Mouse (Mus musculus) intestine, embryonic 14.5 days (tissue): ENCODE results near the gene Pex16. TPM values are rescaled to one million over a fixed set of nuclear protein-coding genes. Genes with fewer than 3 reads are reported as not detected.

Source experiments
- ATAC-seq: fragments of 200-750 bp; cut with Nextera tagmentation; replicated peaks from 2 replicates; pipeline ENCODE4 v1.8.0; 2017; ENCODE audit warnings: low read depth, moderate number of reproducible peaks, moderate TSS enrichment, moderate library complexity; ENCODE audit not compliant: low FRiP score, low TSS enrichment
- DNase-seq: peaks from one replicate; pipeline ENCODE4 v3.0.0-alpha.2; 2018; ENCODE audit warnings: low spot score
- H3K27ac ChIP-seq: fragments of 300-500 bp; sonication (generic); 2 replicates; pipeline ENCODE4 v1.5.1; 2014; ENCODE audit warnings: low read depth, mild to moderate bottlenecking, control low read depth
- H3K27me3 ChIP-seq: fragments of 300-500 bp; sonication (generic); replicated peaks from 2 replicates; pipeline ENCODE4 v1.6.1; 2014; ENCODE audit warnings: low read length, control low read depth; ENCODE audit not compliant: control insufficient read depth, insufficient read depth
- H3K36me3 ChIP-seq: fragments of 300-500 bp; sonication (generic); 2 replicates; pipeline ENCODE4 v1.6.1; 2014; ENCODE audit warnings: low read length, control low read depth; ENCODE audit not compliant: control insufficient read depth, insufficient read depth
- H3K4me1 ChIP-seq: fragments of 300-500 bp; sonication (generic); replicated peaks from 2 replicates; pipeline ENCODE4 v1.6.1; 2014; ENCODE audit warnings: low read length, control low read depth, mixed read lengths; ENCODE audit not compliant: control insufficient read depth, insufficient read depth
- H3K4me2 ChIP-seq: fragments of 300-500 bp; sonication (generic); 2 replicates; pipeline ENCODE4 v1.6.1; 2014; ENCODE audit warnings: low read length
- H3K4me3 ChIP-seq: fragments of 300-500 bp; sonication (generic); 2 replicates; pipeline ENCODE4 v1.5.1; 2014; ENCODE audit warnings: low read depth, low read length, control low read depth, mixed read lengths
- H3K9ac ChIP-seq: fragments of 300-500 bp; sonication (generic); 2 replicates; pipeline ENCODE4 v1.6.1; 2014; ENCODE audit warnings: mild to moderate bottlenecking, low read length
- H3K9me3 ChIP-seq: fragments of 300-500 bp; sonication (generic); 2 replicates; pipeline ENCODE4 v1.6.1; 2016; ENCODE audit warnings: low read length, control low read depth; ENCODE audit not compliant: control insufficient read depth
- WGBS: fragments of 180-500 bp; shearing (Covaris S2); extraction: QIAGEN DNeasy Blood & Tissue Kit; methylation state at CpG from one replicate; pipeline ENCODE4 v1.1.7; 2014; 5-methylcytosine and 5-hydroxymethylcytosine counted together
- polyA plus RNA-seq: library from polyadenylated mRNA; unstranded; fragments of >200 nt; fragmentation: Nextera tagmentation; extraction: Ambion mirVana; gene quantifications from 2 replicates; pipeline ENCODE4 v1.2.1, GENCODE M21; 2014

Gene Pex16
- polyA plus RNA-seq, 1 experiment from 2014 or later, result 27.9 TPM

DNA sequence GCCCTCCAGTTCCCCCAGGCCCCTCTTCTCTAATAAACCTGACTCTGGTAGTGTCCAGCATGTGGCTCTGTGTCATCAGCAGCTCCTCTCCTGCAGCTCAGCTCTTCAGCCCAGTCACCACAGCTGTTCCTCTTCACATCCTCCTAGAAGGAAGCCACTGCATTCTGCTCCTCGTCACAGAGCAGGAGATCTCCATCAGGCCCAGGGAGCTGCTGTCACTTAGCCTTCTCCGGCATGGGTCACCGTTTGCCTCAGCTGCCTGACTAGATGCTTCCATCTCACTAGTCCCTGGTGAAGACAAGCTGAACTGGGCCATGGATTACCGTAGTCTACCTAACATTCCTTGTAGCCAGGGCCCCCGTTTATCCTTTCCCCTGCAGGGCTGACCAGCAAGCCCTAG, 6.7 kb downstream of the Pex16 start:
- Histone ChIP-seq H3K27me3 (no peaks in the 10 kb centered on the region), H3K9ac (no peak overlapping the region), H3K4me3 (no peak overlapping the region), H3K4me2 (no peak overlapping the region), H3K27ac (0 out of 2 replicates have a peak overlapping the region, but pooled peaks have one; percentile 11), H3K4me1 (peaks cover 3% of the 10 kb centered on the region), H3K9me3 (no peaks in the 10 kb centered on the region), H3K36me3 (peaks cover 80% of the 10 kb centered on the region)
- ATAC-seq (no peak), DNase-seq (no peak)
- 75% methylated on average over 5 of the region's 5 CpGs for WGBS

DNA sequence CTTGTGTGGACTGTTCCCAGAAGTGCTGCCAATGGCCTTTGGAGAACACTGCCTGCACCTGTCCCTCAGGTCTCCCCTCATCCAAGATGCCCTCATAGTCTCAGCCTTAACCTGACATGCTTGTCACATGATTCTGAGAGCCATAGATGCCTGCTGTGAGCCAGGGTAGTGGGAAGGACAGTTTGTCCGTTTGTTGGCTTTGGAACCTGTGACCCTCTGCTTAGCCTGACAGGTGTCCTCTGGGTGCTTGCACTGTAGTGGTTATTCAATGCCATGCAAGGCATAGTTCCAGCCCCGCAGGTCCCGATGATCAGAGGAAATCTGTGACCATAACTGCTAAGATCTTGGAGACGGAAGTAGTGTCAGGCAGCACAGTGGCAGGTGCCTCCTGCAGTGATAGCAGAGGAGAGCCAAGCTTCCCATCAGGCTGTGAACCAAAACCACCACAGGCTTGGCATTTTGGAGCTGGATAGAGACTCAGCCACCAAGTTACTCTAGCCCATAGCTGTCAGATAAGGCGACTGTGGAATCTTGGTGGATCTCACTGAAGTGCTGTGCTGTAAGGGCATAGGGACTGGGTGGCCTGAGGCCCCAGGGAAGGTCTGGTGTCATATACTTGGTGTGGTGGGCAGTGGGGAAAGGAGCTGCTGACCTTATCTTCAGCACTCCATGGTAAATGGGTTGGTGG, 7.6 kb downstream of the Pex16 start, which contains the start of gene 1700029I15Rik:
Gene 1700029I15Rik (plus strand): TSS at position 638 of the 688 bp plus-strand sequence.
- Histone ChIP-seq H3K27me3 (no peaks in the 10 kb centered on the region), H3K4me1 (no peaks in the 10 kb centered on the region), H3K27ac (0 out of 2 replicates have a peak within 1 kb of the TSS, but pooled peaks have one; percentile 11), H3K4me3 (no peak within 1 kb of the TSS), H3K9me3 (no peaks in the 10 kb centered on the region), H3K36me3 (peaks cover 88% of the 10 kb centered on the region), H3K9ac (no peak within 1 kb of the TSS), H3K4me2 (no peak within 1 kb of the TSS)
- no peak for ATAC-seq
- 85% methylated on average over 5 of the region's 5 CpGs for WGBS
- no peak for DNase-seq

DNA sequence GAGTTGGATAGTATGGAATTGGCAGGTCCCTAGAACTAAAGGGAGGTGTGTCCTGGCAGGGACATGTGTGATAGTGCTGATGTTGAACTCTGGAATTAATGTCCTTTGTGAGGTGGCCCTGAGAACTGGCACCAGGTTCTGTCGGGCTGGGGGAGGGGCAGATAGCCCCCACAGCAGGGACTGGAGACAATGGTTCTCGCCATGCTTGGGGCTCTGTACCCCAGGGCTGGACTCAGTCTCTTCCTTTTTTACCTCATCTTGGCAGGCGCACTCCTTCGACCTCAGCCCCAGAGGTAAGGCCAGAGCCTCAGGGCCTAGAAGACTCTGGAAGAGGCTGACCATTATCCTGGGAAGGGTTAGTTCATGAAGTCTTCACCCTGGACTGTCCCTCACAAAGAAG, 8.3 kb downstream of the Pex16 start:
- H3K4me2 ChIP-seq, result no peak overlapping the region

DNA sequence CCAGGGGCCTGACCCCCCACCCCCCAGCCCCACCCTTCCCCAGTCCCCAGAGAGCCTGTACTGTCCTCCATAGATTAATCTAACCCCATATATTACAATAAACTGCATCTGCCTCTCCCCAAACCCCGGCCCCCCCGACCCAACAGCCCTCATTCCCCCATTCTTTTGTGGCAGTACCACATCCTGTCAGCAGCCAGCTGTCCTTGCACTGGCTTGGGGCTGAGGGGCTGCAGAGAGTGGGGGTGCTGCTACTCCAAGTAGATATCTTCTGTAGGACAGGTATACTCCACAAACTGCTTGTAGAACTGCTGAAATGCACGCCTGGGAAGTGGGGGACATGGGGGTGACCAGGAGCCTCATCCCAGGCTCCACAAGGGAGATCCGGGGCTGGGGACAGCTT, 9.6 kb downstream of the Pex16 start:
- DNase-seq, result no peak
- ATAC-seq, result no peak
- Histone ChIP-seq H3K27ac (no peak overlapping the region), H3K9me3 (no peaks in the 10 kb centered on the region), H3K4me1 (peaks cover 7% of the 10 kb centered on the region), H3K4me3 (no peak overlapping the region), H3K27me3 (no peaks in the 10 kb centered on the region), H3K36me3 (peaks cover 78% of the 10 kb centered on the region), H3K9ac (no peak overlapping the region), H3K4me2 (no peak overlapping the region)
- WGBS, result 80% methylated on average over 4 of the region's 4 CpGs

More for the DNA sequence above, 8.3 kb downstream of the Pex16 start:
- H3K9me3 ChIP-seq, result no peaks in the 10 kb centered on the region
- no peaks in the 10 kb centered on the region; the same call in 1 of the 2 replicates for H3K4me1 ChIP-seq
- ATAC-seq (no peak), DNase-seq (no peak)
- no peak overlapping the region for H3K9ac ChIP-seq
- H3K36me3 ChIP-seq, result peaks cover 92% of the 10 kb centered on the region
- 84% methylated on average over 4 of the region's 4 CpGs for WGBS
- H3K27me3 ChIP-seq, result no peaks in the 10 kb centered on the region
- no peak overlapping the region for H3K27ac ChIP-seq
- no peak overlapping the region for H3K4me3 ChIP-seq

DNA sequence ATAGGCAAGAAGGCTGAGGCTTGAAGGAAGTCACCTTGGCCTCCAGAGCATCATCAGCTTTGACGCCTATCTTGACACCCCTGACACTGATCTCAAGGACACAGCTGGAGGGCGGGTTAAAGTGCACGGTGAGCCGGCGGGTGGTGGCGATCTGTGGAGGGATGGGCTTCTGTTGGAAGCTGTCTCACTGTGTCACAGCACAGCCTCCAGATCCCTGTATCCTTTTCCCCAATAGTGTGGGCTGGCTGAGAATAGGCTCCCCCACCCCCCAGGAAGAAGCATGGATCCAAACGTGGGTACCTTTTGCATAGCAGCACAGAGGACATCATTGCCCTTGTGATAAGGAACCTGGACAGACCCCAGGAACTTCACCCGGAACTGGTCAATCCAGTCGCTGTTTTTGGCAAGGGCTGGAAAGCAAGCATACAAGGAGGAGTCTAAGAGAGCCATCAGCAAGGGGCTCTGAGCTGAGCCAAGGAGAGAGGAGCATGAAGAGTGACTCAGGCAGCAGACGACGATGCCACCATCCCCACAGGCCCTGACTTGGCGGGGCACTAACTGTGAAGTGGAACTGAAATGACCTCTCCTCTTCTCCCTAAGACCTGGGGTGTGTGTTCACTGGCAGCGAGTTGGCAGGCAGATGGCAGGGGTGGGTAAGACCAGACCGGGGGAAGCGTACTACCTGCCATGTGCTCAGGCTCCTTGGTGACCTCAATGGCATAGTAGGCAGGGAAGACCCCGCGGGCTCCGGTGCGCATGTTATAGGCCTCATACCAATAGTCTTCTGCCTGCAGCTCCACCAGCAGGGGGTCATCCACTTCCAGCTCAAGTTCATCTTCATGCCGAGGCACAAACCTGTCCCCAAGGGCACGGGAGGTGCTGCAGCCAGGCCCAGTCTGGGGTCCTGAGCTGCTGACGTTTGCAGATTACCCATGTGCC, 10.9 kb downstream of the Pex16 start:
- Histone ChIP-seq H3K4me3 (no peak overlapping the region), H3K27me3 (no peaks in the 10 kb centered on the region), H3K9me3 (no peaks in the 10 kb centered on the region), H3K27ac (no peak overlapping the region), H3K4me1 (peaks cover 13% of the 10 kb centered on the region), H3K9ac (no peak overlapping the region), H3K4me2 (no peak overlapping the region), H3K36me3 (peaks cover 66% of the 10 kb centered on the region)
- DNase-seq (no peak), ATAC-seq (no peak)
- WGBS, result 87% methylated on average over 22 of the region's 22 CpGs

DNA sequence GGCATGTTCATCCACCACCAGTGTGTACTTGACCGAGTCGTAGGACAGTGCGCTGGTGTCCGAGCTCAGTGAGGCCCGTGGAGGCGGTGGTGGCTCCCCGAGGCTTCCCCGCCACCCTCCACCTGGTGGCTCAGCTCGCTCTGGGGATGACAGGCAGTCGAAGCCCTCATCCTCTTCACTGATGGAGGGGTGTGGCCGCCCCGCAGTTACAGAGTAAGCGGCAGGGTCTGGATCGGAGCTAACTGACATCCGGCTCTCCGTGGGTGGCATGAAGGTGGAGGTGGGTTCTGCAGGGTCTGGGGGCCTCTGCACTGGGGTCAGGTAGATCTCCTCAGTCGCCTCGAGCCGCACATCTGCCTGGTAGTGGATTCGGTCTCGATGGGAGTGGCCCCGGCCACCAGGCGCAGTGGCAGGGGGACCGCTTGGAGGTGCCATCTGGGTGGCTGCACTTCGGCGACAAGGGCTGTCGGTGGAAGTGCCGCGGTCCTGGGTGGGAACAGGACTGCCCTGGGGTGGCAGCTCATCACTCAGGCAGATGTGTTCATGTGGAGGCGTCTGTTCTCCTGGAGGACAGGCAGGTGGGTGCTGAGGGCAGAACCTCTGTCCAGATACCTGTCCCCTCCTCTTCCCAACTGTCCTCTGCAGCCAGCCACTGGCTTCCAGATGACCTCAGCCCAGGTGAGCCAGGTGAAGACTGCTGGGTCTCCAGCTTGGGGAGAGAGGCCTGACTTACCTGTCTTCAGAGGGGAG, 12.5 kb downstream of the Pex16 start:
- WGBS, result 86% methylated on average over 30 of the region's 30 CpGs
- Histone ChIP-seq H3K4me3 (no peak overlapping the region), H3K36me3 (peaks cover 49% of the 10 kb centered on the region), H3K9me3 (no peaks in the 10 kb centered on the region), H3K27ac (no peak overlapping the region), H3K27me3 (no peaks in the 10 kb centered on the region), H3K9ac (no peak overlapping the region), H3K4me2 (no peak overlapping the region), H3K4me1 (peaks cover 27% of the 10 kb centered on the region)
- ATAC-seq (no peak), DNase-seq (no peak)

DNA sequence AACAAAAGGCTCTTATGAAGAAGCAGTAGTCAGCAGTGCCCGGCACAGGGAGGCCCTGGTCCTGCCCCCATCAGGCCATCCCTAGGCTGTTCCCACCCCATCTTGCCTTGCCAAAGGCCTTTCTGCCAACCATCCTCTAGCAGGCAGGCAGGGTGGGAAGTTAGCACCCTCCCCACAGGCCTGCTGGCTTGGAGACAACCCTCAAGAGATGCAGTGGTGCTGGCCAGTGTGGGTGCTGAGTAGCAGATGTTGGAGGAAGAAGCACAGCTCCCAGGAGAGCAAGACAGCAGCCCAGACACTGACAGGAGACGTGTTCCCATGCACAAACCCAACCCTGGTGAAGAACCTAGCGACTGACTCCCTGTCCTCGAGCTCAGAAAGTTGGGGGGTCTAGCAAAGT, 13.2 kb downstream of the Pex16 start:
- H3K36me3 ChIP-seq, result peaks cover 43% of the 10 kb centered on the region
- WGBS, result 80% methylated on average over 4 of the region's 4 CpGs
- H3K27ac ChIP-seq, result no peak overlapping the region
- H3K4me1 ChIP-seq, result peaks cover 34% of the 10 kb centered on the region
- no peaks in the 10 kb centered on the region for H3K9me3 ChIP-seq
- H3K9ac ChIP-seq, result no peak overlapping the region
- H3K27me3 ChIP-seq, result no peaks in the 10 kb centered on the region
- ATAC-seq (no peak), DNase-seq (no peak)
- H3K4me3 ChIP-seq, result no peak overlapping the region
- no peak overlapping the region for H3K4me2 ChIP-seq

DNA sequence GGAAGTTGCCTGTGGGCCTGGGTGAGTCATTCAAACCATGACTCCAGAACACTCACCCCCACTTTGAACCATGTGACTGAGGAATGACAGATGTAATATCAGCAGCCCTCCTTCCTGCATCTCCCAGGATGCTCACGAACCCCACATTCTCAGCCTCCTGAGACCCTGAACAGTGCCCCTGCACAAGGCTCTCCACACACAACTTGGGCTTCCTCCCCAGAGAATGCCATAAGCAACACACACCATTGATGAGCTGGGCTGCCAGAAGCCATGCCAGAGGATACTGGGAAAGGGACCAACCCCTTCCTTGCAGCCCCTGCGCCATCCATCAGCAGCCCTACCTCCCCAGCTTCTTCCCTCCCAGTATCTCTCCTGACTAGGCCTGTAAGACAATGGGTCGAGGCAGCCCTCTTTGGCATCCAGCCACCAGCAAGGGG, 13.6 kb downstream of the Pex16 start:
- Histone ChIP-seq H3K4me3 (peak overlapping the region; percentile 69), H3K4me2 (peak overlapping the region; percentile 82), H3K27me3 (no peaks in the 10 kb centered on the region), H3K27ac (no peak overlapping the region), H3K36me3 (peaks cover 38% of the 10 kb centered on the region), H3K4me1 (peaks cover 38% of the 10 kb centered on the region), H3K9me3 (no peaks in the 10 kb centered on the region), H3K9ac (peak overlapping the region; percentile 56)
- DNase-seq, result no peak
- no peak for ATAC-seq
- 45% methylated on average over 3 of the region's 3 CpGs for WGBS
